ENCODE assay signal across 8 mouse cellular contexts in the genomic region with DNA sequence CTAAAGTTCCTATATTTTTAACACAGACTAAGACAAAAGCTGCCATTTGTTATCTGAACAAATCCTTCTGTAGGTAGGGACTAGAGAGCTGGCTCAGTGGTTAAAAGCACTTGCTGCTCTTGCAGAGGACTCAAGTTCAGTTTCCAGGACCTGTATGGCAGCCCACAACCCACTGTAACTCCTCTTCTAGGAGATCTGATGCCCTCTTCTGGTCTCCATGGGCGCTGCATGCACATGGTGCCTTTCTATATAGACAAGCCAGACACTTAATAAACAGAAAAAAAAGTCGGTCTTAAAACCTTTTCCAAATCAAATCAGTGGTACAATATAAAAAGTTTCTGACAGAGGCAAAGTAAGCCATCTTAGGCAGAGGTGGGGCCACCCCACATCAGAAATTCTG. TPM values are rescaled to one million over a fixed set of nuclear protein-coding genes. Genes with fewer than 3 reads are reported as not detected.
A peak's percentile ranks its signal among the peaks of the same experiment; 100 is the strongest.
DNase-seq lines count a peak whose midpoint lies in the region; ATAC-seq and TF ChIP-seq lines count a peak whose summit lies in the region.

No protein-coding gene starts in this region.

- ATAC-seq in erythroid progenitor cell, adult 5-6 weeks (replicated peaks; ENCODE audit: low FRiP score, poor library complexity, severe bottlenecking): no peak

- TF ChIP-seq POLR2A in small intestine, adult 2 months (IDR thresholded peaks at IDR 0.05; ENCODE audit: low read depth, low read length): no peak

- H3K4me1 ChIP-seq in small intestine, adult 2 months (ENCODE audit: control insufficient read depth, insufficient read depth, insufficient read length, low read length): peaks cover 12% of the 10 kb centered on the region; the same call in 1 of the 2 replicates

- intact Hi-C loops in gastrocnemius, adult 2 months (cut with DNase I): no loop called here
- intact Hi-C loops in gastrocnemius, postnatal 14 days (cut with DNase I; ENCODE audit: low total_unique reads): no loop called here

- peaks cover 9% of the 10 kb centered on the region for H3K36me3 ChIP-seq in small intestine, adult 2 months (ENCODE audit: control insufficient read depth, insufficient read depth, low read length)

- peak; percentile 63 for TF ChIP-seq CTCF in gastrocnemius, adult 2 months (IDR thresholded peaks at IDR 0.05)
- TF ChIP-seq CTCF in small intestine, adult 2 months (IDR thresholded peaks at IDR 0.05; ENCODE audit: extremely low read depth, insufficient read length, insufficient replicate concordance, low read depth, low read length): peak; percentile 48; the same call in 1 of the 2 replicates

- H3K27ac ChIP-seq in gastrocnemius, adult 2 months: no peak overlapping the region
- H3K27ac ChIP-seq in small intestine, adult 2 months (ENCODE audit: insufficient read depth, low read depth, low read length): no peak overlapping the region

- WGBS in small intestine, adult 2 months: 34% methylated on average over 2 of the region's 2 CpGs

- no peak overlapping the region for H3K4me3 ChIP-seq in gastrocnemius, adult 2 months
- no peak overlapping the region for H3K4me3 ChIP-seq in small intestine, adult 2 months (ENCODE audit: low read depth, low read length)

- no peaks in the 10 kb centered on the region for H3K27me3 ChIP-seq in small intestine, adult 2 months (ENCODE audit: control insufficient read depth, insufficient read depth, low read length)

- DNase-seq in gastrocnemius, adult 2 months: peak; percentile 32
- no peak for DNase-seq in gastrocnemius, postnatal 14 days
- DNase-seq in right cerebral cortex, postnatal 14 days: peak; percentile 17
- DNase-seq in right cerebral cortex, postnatal 36 days (ENCODE audit: low spot score in 2 of 2): no peak
- DNase-seq in cerebellum, postnatal 14 days: peak; percentile 35 to 63
- peak; percentile 63 to 70 for DNase-seq in kidney, postnatal 25 days

RNA-seq across cellular contexts. Expression of a gene that starts 5.1 kb away (rescaled TPM):
- total RNA-seq in gastrocnemius, adult 2 months (2021): 10 to 100 TPM; 63.3 to 68.4 TPM
- total RNA-seq in gastrocnemius, postnatal 14 days (2021): 10 to 100 TPM; 73.7 to 78.2 TPM
- 17.7 and 33.5 TPM in 2 replicates for polyA plus RNA-seq in small intestine, adult 2 months (2012; rRNA removed)
- 21.4 and 31.0 TPM in 2 replicates for total RNA-seq in erythroid progenitor cell, adult 5-6 weeks (2015; ENCODE audit: low replicate concordance)
- total RNA-seq in erythroid progenitor cell, adult 5-6 weeks (2017; ENCODE audit: low replicate concordance): 41.4 and 53.7 TPM in 2 replicates

RNA-seq across cellular contexts. Expression of a gene that starts 52.1 kb away (rescaled TPM):
- total RNA-seq in gastrocnemius, adult 2 months (2021): under 1 TPM; 0.10 to 0.11 TPM
- total RNA-seq in gastrocnemius, postnatal 14 days (2021): under 1 TPM; 0.16 to 0.27 TPM
- 0.03 TPM in 1 of 2 replicates, not detected in the other for polyA plus RNA-seq in small intestine, adult 2 months (2012; rRNA removed)
- not detected in 2 replicates for total RNA-seq in erythroid progenitor cell, adult 5-6 weeks (2015; ENCODE audit: low replicate concordance)
- total RNA-seq in erythroid progenitor cell, adult 5-6 weeks (2017; ENCODE audit: low replicate concordance): not detected in 2 replicates

Comparison
In these comparisons a context has a peak if more than half of its experiments do, and no peak if none do; other contexts are left out.
1. DNase-seq: peak in gastrocnemius, adult 2 months (single experiment), right cerebral cortex, postnatal 14 days (single experiment), cerebellum, postnatal 14 days (2 of 2) and kidney, postnatal 25 days (2 of 2); none in gastrocnemius, postnatal 14 days (single experiment) and right cerebral cortex, postnatal 36 days (0 of 2).